In the genomic region with DNA sequence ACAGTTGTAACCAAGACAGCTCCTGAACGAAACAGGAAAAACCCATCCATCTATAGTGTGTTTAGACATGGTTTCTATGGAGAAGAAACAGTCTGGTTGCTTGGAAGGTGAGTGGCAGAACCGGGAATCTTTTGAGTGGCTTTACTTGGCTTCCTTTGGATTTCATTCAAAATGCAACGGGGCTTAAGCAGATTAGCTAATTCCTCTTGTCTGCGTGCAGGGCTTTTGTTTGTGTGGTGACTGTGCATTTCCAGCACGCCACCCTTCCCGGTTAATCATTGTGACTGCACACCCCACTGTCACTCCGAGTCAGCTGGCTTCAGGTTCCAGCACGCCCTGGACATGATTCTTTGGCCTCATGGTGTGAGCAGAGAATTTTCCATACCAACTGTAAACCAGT, we compare ENCODE assay signal across 18 mouse cellular contexts.
DNase-seq lines count a peak whose midpoint lies in the region; ATAC-seq and TF ChIP-seq lines count a peak whose summit lies in the region.
"Had no signal": no experiment of that assay in that cellular context is flagged by ENCODE, and none has a peak within 500 bp of the region (broad histone marks: within the 10 kb centered on the region; RNA-seq: fewer than 3 reads in every experiment).

No protein-coding gene starts in this region.

- intact Hi-C loops in gastrocnemius, adult 2 months (cut with DNase I), result no loop called here

- no peak for TF ChIP-seq CTCF in C2C12 (IDR thresholded peaks at IDR 0.05; ENCODE audit: control insufficient read depth, insufficient read depth, insufficient read length)
- TF ChIP-seq CTCF in gastrocnemius, adult 2 months (IDR thresholded peaks at IDR 0.05), result no peak

- H3K9ac ChIP-seq in forebrain, embryonic 14.5 days (ENCODE audit: low read length), result no peak overlapping the region
- no peak overlapping the region for H3K9ac ChIP-seq in forebrain, embryonic 15.5 days (replicated peaks)
- H3K9ac ChIP-seq in midbrain, embryonic 12.5 days (replicated peaks), result no peak overlapping the region
- H3K9ac ChIP-seq in intestine, embryonic 15.5 days, result no peak overlapping the region
- H3K9ac ChIP-seq: hindbrain, embryonic 13.5 days; kidney, embryonic 15.5 days; liver, postnatal 0 days had no signal

- H3K27ac ChIP-seq in forebrain, embryonic 14.5 days (ENCODE audit: low read depth, low read length), result no peak overlapping the region
- no peak overlapping the region for H3K27ac ChIP-seq in forebrain, embryonic 15.5 days (replicated peaks)
- H3K27ac ChIP-seq in midbrain, embryonic 12.5 days (replicated peaks), result no peak overlapping the region
- no peak overlapping the region for H3K27ac ChIP-seq in gastrocnemius, adult 2 months
- H3K27ac ChIP-seq in intestine, embryonic 15.5 days, result no peak overlapping the region
- H3K27ac ChIP-seq: hindbrain, embryonic 13.5 days; kidney, embryonic 15.5 days had no signal

- DNase-seq in forebrain, embryonic 14.5 days (ENCODE audit: low spot score), result peak; percentile 49
- DNase-seq in Muller cell, postnatal 12 days (ENCODE audit: inconsistent ontology term), result peak; percentile 63
- DNase-seq in gastrocnemius, adult 2 months, result no peak
- DNase-seq in frontal cortex, adult 2 months (ENCODE audit: extremely low spot score in 1 of 2, low spot score in 1 of 2), result no peak
- DNase-seq: cerebellum, adult 9-10 months; gastrocnemius, postnatal 36 days; layer of hippocampus, postnatal 36 days; liver; liver, postnatal 0 days; right cerebral cortex, postnatal 14 days had no signal

- peaks cover 8% of the 10 kb centered on the region; the same call in 1 of the 2 replicates for H3K4me1 ChIP-seq in forebrain, embryonic 14.5 days (ENCODE audit: control insufficient read depth, insufficient read depth, low read length)
- H3K4me1 ChIP-seq in forebrain, embryonic 15.5 days, result peaks cover 16% of the 10 kb centered on the region
- peaks cover 18% of the 10 kb centered on the region; the same call in 1 of the 2 replicates for H3K4me1 ChIP-seq in midbrain, embryonic 12.5 days
- H3K4me1 ChIP-seq in intestine, embryonic 15.5 days (replicated peaks), result no peaks in the 10 kb centered on the region
- H3K4me1 ChIP-seq: kidney, embryonic 15.5 days had no signal

- no peak overlapping the region for H3ac ChIP-seq in C2C12 (ENCODE audit: control insufficient read depth, insufficient read length, low read depth)

- H3K9me3 ChIP-seq in forebrain, embryonic 14.5 days (replicated peaks; ENCODE audit: control insufficient read depth, low read length), result no peaks in the 10 kb centered on the region
- no peaks in the 10 kb centered on the region for H3K9me3 ChIP-seq in forebrain, embryonic 15.5 days
- no peaks in the 10 kb centered on the region for H3K9me3 ChIP-seq in midbrain, embryonic 12.5 days
- no peaks in the 10 kb centered on the region for H3K9me3 ChIP-seq in intestine, embryonic 15.5 days
- H3K9me3 ChIP-seq: hindbrain, embryonic 13.5 days; kidney, embryonic 15.5 days had no signal

- WGBS in forebrain, embryonic 14.5 days, result 1% methylated on average over 8 of the region's 8 CpGs
- 3% methylated on average over 8 of the region's 8 CpGs for WGBS in forebrain, embryonic 15.5 days
- WGBS in midbrain, embryonic 12.5 days, result 7% methylated on average over 8 of the region's 8 CpGs
- WGBS in intestine, embryonic 15.5 days, result 53% methylated on average over 8 of the region's 8 CpGs

- H3K4me3 ChIP-seq in forebrain, embryonic 14.5 days (ENCODE audit: low read depth, low read length), result no peak overlapping the region
- no peak overlapping the region for H3K4me3 ChIP-seq in forebrain, embryonic 15.5 days
- no peak overlapping the region for H3K4me3 ChIP-seq in C2C12 (ENCODE audit: insufficient read depth, poor library complexity, severe bottlenecking)
- no peak overlapping the region for H3K4me3 ChIP-seq in midbrain, embryonic 12.5 days
- H3K4me3 ChIP-seq in gastrocnemius, adult 2 months, result no peak overlapping the region
- H3K4me3 ChIP-seq in intestine, embryonic 15.5 days (replicated peaks), result no peak overlapping the region
- H3K4me3 ChIP-seq: hindbrain, embryonic 13.5 days; kidney, embryonic 15.5 days had no signal

- H3K36me3 ChIP-seq in forebrain, embryonic 14.5 days (ENCODE audit: control insufficient read depth, insufficient read depth, low read length), result no peaks in the 10 kb centered on the region
- H3K36me3 ChIP-seq in forebrain, embryonic 15.5 days, result no peaks in the 10 kb centered on the region
- no peaks in the 10 kb centered on the region for H3K36me3 ChIP-seq in C2C12 (ENCODE audit: control insufficient read depth, insufficient read depth)
- no peaks in the 10 kb centered on the region for H3K36me3 ChIP-seq in midbrain, embryonic 12.5 days
- no peaks in the 10 kb centered on the region for H3K36me3 ChIP-seq in intestine, embryonic 15.5 days
- H3K36me3 ChIP-seq: G1E; hindbrain, embryonic 13.5 days; kidney, embryonic 15.5 days had no signal

- no peaks in the 10 kb centered on the region for H3K27me3 ChIP-seq in forebrain, embryonic 14.5 days (replicated peaks; ENCODE audit: control insufficient read depth, insufficient read depth, low read length)
- H3K27me3 ChIP-seq in forebrain, embryonic 15.5 days, result no peaks in the 10 kb centered on the region; the same call in 1 of the 2 replicates
- no peaks in the 10 kb centered on the region for H3K27me3 ChIP-seq in C2C12 (ENCODE audit: control insufficient read depth, insufficient read depth, insufficient read length)
- peaks cover 73% of the 10 kb centered on the region for H3K27me3 ChIP-seq in midbrain, embryonic 12.5 days
- no peaks in the 10 kb centered on the region for H3K27me3 ChIP-seq in intestine, embryonic 15.5 days (replicated peaks)
- H3K27me3 ChIP-seq: hindbrain, embryonic 13.5 days; kidney, embryonic 15.5 days had no signal

- H3K79me3 ChIP-seq in C2C12 (ENCODE audit: low read depth), result no peaks in the 10 kb centered on the region

- ATAC-seq in forebrain, embryonic 14.5 days, result no peak
- no peak for ATAC-seq in forebrain, embryonic 15.5 days (replicated peaks)
- peak; percentile 82 for ATAC-seq in midbrain, embryonic 12.5 days (ENCODE audit: low FRiP score, low read depth)
- no peak for ATAC-seq in intestine, embryonic 15.5 days
- ATAC-seq: intestine, embryonic 16.5 days; liver, postnatal 0 days had no signal

- no peaks in the 10 kb centered on the region for H3K79me2 ChIP-seq in C2C12 (ENCODE audit: control insufficient read depth, insufficient read depth)

- H3K4me2 ChIP-seq in forebrain, embryonic 14.5 days (ENCODE audit: low read length), result no peak overlapping the region
- H3K4me2 ChIP-seq in forebrain, embryonic 15.5 days (replicated peaks), result no peak overlapping the region
- peak overlapping the region; percentile 18 for H3K4me2 ChIP-seq in midbrain, embryonic 12.5 days (replicated peaks)
- no peak overlapping the region for H3K4me2 ChIP-seq in intestine, embryonic 15.5 days (replicated peaks)
- H3K4me2 ChIP-seq: hindbrain, embryonic 13.5 days; kidney, embryonic 15.5 days had no signal

TF ChIP-seq in C2C12, 6 proteins besides CTCF, POLR2A, EP300 and RAD21:
- TF ChIP-seq MYOD1 (IDR thresholded peaks at IDR 0.05; ENCODE audit: control insufficient read depth, insufficient read length, low read depth) (peak; percentile 23), FOSL1 (IDR thresholded peaks at IDR 0.05; ENCODE audit: insufficient read depth, low read length, poor library complexity, severe bottlenecking) (no peak)

Comparison
In these comparisons a context has a peak if more than half of its experiments do, and no peak if none do; other contexts are left out.
1. DNase-seq: peak in forebrain, embryonic 14.5 days (single experiment) and Muller cell, postnatal 12 days (single experiment); none in gastrocnemius, adult 2 months (single experiment) and frontal cortex, adult 2 months (0 of 2).